In the genomic region with DNA sequence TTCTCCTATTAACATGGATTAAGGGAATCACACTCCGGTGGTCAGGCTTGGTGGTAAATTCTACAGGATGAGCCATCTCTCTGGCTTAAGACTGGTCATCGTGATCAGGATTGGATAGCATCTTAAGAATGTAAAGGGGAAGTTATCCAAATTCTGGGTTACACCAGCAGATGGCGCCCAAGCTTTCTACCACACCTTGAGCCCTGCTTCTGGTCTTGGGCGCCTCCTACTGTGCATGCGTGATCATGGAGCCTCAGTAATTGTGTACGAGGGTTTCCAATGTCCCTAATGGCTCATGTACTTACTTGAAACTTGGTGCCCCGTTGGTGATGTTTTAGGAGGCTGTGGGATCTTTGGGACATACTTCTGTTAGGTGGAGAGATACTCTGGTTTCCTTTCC, we compare ENCODE assay signal across 8 mouse cellular contexts. TPM values are rescaled to one million over a fixed set of nuclear protein-coding genes. Genes with fewer than 3 reads are reported as not detected.
A peak's percentile ranks its signal among the peaks of the same experiment; 100 is the strongest.
DNase-seq lines count a peak whose midpoint lies in the region; ATAC-seq and TF ChIP-seq lines count a peak whose summit lies in the region.

No protein-coding gene starts in this region.

- no peaks in the 10 kb centered on the region for H3K9me3 ChIP-seq in heart, embryonic 12.5 days (replicated peaks)
- H3K9me3 ChIP-seq in liver, embryonic 13.5 days (replicated peaks): no peaks in the 10 kb centered on the region

- 7% methylated on average over 7 of the region's 7 CpGs for WGBS in heart, embryonic 12.5 days
- 5% methylated on average over 7 of the region's 7 CpGs for WGBS in liver, embryonic 13.5 days (ENCODE audit: insufficient replicate concordance)

- H3K4me2 ChIP-seq in heart, embryonic 12.5 days: no peak overlapping the region
- H3K4me2 ChIP-seq in liver, embryonic 13.5 days: no peak overlapping the region

- DNase-seq in CD4-positive helper T cell, adult 2 months (ENCODE audit: low read depth, low spot score): peak; percentile 86
- DNase-seq in adrenal gland, postnatal 4 days (ENCODE audit: low spot score in 2 of 2): peak; percentile 61 to 79
- peak; percentile 94 for DNase-seq in kidney, postnatal 10 days
- DNase-seq in liver, embryonic 13.5 days: peak; percentile 84
- DNase-seq in testis, postnatal 10 days (ENCODE audit: low spot score): peak; percentile 92

- 0 out of 2 replicates have a peak, but pooled peaks have one; percentile 34 for ATAC-seq in heart, embryonic 12.5 days (ENCODE audit: insufficient number of reproducible peaks, low FRiP score)
- ATAC-seq in liver, embryonic 13.5 days (ENCODE audit: low read depth): peak; percentile 47
- ATAC-seq in neutrophil, adult 5-6 weeks (ENCODE audit: extremely low read depth, insufficient number of reproducible peaks, low FRiP score, poor library complexity, severe bottlenecking): peak; percentile 93

- no peaks in the 10 kb centered on the region for H3K4me1 ChIP-seq in embryonic fibroblast, embryonic 13.5 days (ENCODE audit: control insufficient read depth, insufficient read depth, low read length)
- H3K4me1 ChIP-seq in heart, embryonic 12.5 days (replicated peaks): peaks cover 11% of the 10 kb centered on the region
- peaks cover 84% of the 10 kb centered on the region for H3K4me1 ChIP-seq in liver, embryonic 13.5 days (replicated peaks)

- no peak overlapping the region for H3K4me3 ChIP-seq in embryonic fibroblast, embryonic 13.5 days (ENCODE audit: insufficient read depth, low read length)
- H3K4me3 ChIP-seq in heart, embryonic 12.5 days: no peak overlapping the region
- H3K4me3 ChIP-seq in liver, embryonic 13.5 days (replicated peaks): no peak overlapping the region

- no peak for TF ChIP-seq POLR2A in embryonic fibroblast, embryonic 13.5 days (IDR thresholded peaks at IDR 0.05; ENCODE audit: low read depth, low read length)

- peak; percentile 95 for TF ChIP-seq CTCF in embryonic fibroblast, embryonic 13.5 days (IDR thresholded peaks at IDR 0.05; ENCODE audit: borderline replicate concordance, insufficient read depth, low read length)

- no peak overlapping the region for H3K27ac ChIP-seq in embryonic fibroblast, embryonic 13.5 days (ENCODE audit: insufficient read depth, low read length)
- no peak overlapping the region for H3K27ac ChIP-seq in heart, embryonic 12.5 days (ENCODE audit: poor library complexity, severe bottlenecking)
- peak overlapping the region; percentile 86 for H3K27ac ChIP-seq in liver, embryonic 13.5 days

- H3K27me3 ChIP-seq in heart, embryonic 12.5 days (replicated peaks): no peaks in the 10 kb centered on the region; the same call in 1 of the 2 replicates
- H3K27me3 ChIP-seq in liver, embryonic 13.5 days: no peaks in the 10 kb centered on the region

- no peak overlapping the region for H3K9ac ChIP-seq in heart, embryonic 12.5 days
- H3K9ac ChIP-seq in liver, embryonic 13.5 days: peak overlapping the region; percentile 59

- H3K36me3 ChIP-seq in heart, embryonic 12.5 days: peaks cover 22% of the 10 kb centered on the region
- H3K36me3 ChIP-seq in liver, embryonic 13.5 days: peaks cover 97% of the 10 kb centered on the region

RNA-seq across cellular contexts. Expression of gene Aldh9a1, which starts 20.1 kb away (rescaled TPM):
- 10 to 100 TPM; 72.1 to 74.5 TPM for total RNA-seq in adrenal gland, postnatal 4 days (2021)
- 18.2 and 22.9 TPM in 2 replicates for polyA plus RNA-seq in embryonic fibroblast, embryonic 13.5 days (2011; ENCODE audit: insufficient read length, low read depth, missing spikeins)
- 27.1 and 27.6 TPM in 2 replicates for polyA plus RNA-seq in heart, embryonic 12.5 days (2016; fragmentation: Nextera tagmentation; extraction: Ambion mirVana)
- polyA plus RNA-seq in liver, embryonic 13.5 days (2015; fragmentation: Nextera tagmentation; extraction: Ambion mirVana): 85.4 and 92.0 TPM in 2 replicates
- 14.0 and 16.1 TPM in 2 replicates for total RNA-seq in neutrophil, adult 5-6 weeks (2017)

RNA-seq across cellular contexts. Expression of gene Mgst3, which starts 23.7 kb away (rescaled TPM):
- total RNA-seq in adrenal gland, postnatal 4 days (2021): 10 to 100 TPM; 67.2 to 77.2 TPM
- polyA plus RNA-seq in embryonic fibroblast, embryonic 13.5 days (2011; ENCODE audit: insufficient read length, low read depth, missing spikeins): 20.4 TPM in 2 replicates
- 108 TPM in 2 replicates for polyA plus RNA-seq in heart, embryonic 12.5 days (2016; fragmentation: Nextera tagmentation; extraction: Ambion mirVana)
- 337 and 409 TPM in 2 replicates for polyA plus RNA-seq in liver, embryonic 13.5 days (2015; fragmentation: Nextera tagmentation; extraction: Ambion mirVana)
- total RNA-seq in neutrophil, adult 5-6 weeks (2017): 3.1 and 3.5 TPM in 2 replicates

Comparison
In these comparisons a context has a peak if more than half of its experiments do, and no peak if none do; other contexts are left out.
1. ATAC-seq: peak in every context shown above with its lines; median percentile 93 in neutrophil, adult 5-6 weeks; 47 in liver, embryonic 13.5 days; 34 in heart, embryonic 12.5 days.